Mouse (Mus musculus) layer of hippocampus, adult 9-10 months (tissue): ENCODE measurements at regions not wholly inside any gene's neighbourhood (a gene's known extent, or its start where the extent isn't known, plus 50 kb on each side); places are given as distances from the start of the nearest gene placed in this dataset.

Experiments
- DNase-seq: peaks from one replicate; pipeline ENCODE4 v3.0.0; 2022; ENCODE audit warnings: low spot score

DNA sequence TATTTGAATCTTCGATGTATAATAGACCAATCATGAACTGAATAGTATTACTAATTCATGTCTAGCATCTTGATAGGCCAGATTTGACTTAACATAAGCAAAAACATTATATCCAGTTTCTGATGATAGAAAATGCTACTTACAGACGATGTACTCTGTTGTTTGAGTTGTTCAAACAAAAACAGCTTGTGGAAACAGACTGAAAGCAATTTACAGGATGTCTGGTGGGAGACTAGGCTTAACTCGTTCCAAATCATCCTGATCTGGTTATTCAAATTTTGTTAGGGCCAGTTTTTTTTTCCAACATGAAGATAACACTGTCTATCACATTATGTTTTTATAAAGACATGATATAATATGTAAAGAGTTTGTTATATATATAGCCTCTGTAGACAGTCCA lies 369.4 kb upstream of the Igbp1b start:
- no peak for DNase-seq

DNA sequence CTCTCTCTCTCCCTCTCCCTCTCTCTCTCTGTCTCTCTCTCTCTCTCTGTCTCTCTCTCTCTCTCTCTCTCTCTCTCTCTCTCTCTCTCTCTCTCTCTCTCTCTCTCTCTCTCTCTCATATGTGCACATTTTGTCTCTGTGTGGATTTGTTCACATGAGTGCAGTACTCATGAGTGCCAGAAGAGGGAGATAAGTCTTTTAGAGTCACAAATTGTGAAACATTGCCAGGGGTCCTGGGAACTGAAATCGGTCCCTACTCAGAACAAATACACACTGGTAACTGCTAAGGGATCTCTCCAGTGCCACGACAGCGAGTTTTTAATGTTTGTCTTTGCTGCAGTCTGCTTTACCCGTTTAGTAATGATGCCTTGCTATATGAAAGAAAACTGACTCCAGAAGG lies 356.2 kb upstream of the Igbp1b start:
- DNase-seq = no peak

DNA sequence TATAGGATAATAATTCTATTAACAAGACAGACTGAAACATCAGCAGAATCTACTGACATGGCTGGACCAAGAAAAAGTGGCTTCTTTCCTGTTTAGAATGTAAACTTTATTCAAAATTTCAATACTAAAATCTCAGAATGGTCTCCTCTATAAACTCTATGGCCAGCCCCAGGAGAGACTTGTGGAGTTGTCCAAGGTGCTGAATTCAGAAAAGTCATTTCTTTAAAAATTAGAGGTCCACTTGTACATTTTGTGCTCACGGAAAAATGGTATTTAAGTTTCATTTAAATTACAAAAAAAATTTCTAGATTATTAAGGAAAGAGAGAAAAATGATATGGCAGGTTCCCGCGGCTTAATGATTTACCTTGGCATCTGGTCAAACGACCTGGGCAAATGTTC lies 352.2 kb upstream of the Igbp1b start:
- no peak for DNase-seq
